Mouse (Mus musculus): Measurements from ENCODE around the gene Baz2b.
"Not testable (repeated sequence)": the region's sequence is repeated elsewhere in the genome, so short reads cannot be mapped to it uniquely, and the experiment has no call there.

Gene Baz2b

GRCm38 (mm10) chr2:60200667-60201066 is 9.0 kb downstream of the Baz2b start:
- DNase-seq (ENCODE audit: low read depth, low spot score), result no peak

GRCm38 (mm10) chr2:60200051-60200562 is 9.5 kb downstream of the Baz2b start:
- no peak for DNase-seq (ENCODE audit: low read depth, low spot score)

- DNase-seq (ENCODE audit: low read depth, low spot score), result no peak
Measured at GRCm38 (mm10) chr2:60196841-60197240, 12.8 kb downstream of the Baz2b start.

- no peak for DNase-seq (ENCODE audit: low read depth, low spot score)
Measured at GRCm38 (mm10) chr2:60181696-60182095, 27.9 kb downstream of the Baz2b start.

- DNase-seq (ENCODE audit: low read depth, low spot score), result no peak
Measured at GRCm38 (mm10) chr2:60177490-60177889, 32.1 kb downstream of the Baz2b start.

- DNase-seq (ENCODE audit: low read depth, low spot score), result no peak
Measured at GRCm38 (mm10) chr2:60176087-60176486, 33.6 kb downstream of the Baz2b start.

- DNase-seq (ENCODE audit: low read depth, low spot score), result no peak
Measured at GRCm38 (mm10) chr2:60175078-60175477, 34.6 kb downstream of the Baz2b start.

- DNase-seq (ENCODE audit: low read depth, low spot score), result no peak
Measured at GRCm38 (mm10) chr2:60173595-60173994, 36.0 kb downstream of the Baz2b start.

- no peak for DNase-seq (ENCODE audit: low read depth, low spot score)
Measured at GRCm38 (mm10) chr2:60173190-60173589, 36.4 kb downstream of the Baz2b start.

- DNase-seq (ENCODE audit: low read depth, low spot score), result no peak
Measured at GRCm38 (mm10) chr2:60172531-60172914, 37.1 kb downstream of the Baz2b start.

- DNase-seq (ENCODE audit: low read depth, low spot score), result no peak
Measured at GRCm38 (mm10) chr2:60171786-60172530, 37.7 kb downstream of the Baz2b start.

GRCm38 (mm10) chr2:60166878-60167277 is 42.8 kb downstream of the Baz2b start:
- no peak for DNase-seq (ENCODE audit: low read depth, low spot score)

- DNase-seq (ENCODE audit: low read depth, low spot score), result no peak
Measured at GRCm38 (mm10) chr2:60165679-60166078, 44.0 kb downstream of the Baz2b start.

- no peak for DNase-seq (ENCODE audit: low read depth, low spot score)
Measured at GRCm38 (mm10) chr2:60163744-60164143, 45.9 kb downstream of the Baz2b start.

GRCm38 (mm10) chr2:60152481-60152880 is 57.2 kb downstream of the Baz2b start:
- no peak for DNase-seq (ENCODE audit: low read depth, low spot score)

- DNase-seq (ENCODE audit: low read depth, low spot score), result no peak
Measured at GRCm38 (mm10) chr2:60148651-60149050, 61.0 kb downstream of the Baz2b start.

- DNase-seq (ENCODE audit: low read depth, low spot score), result no peak
Measured at GRCm38 (mm10) chr2:60147428-60147827, 62.2 kb downstream of the Baz2b start.

GRCm38 (mm10) chr2:60145742-60146141 is 63.9 kb downstream of the Baz2b start:
- DNase-seq (ENCODE audit: low read depth, low spot score), result no peak

GRCm38 (mm10) chr2:60143383-60143782 is 66.3 kb downstream of the Baz2b start:
- DNase-seq (ENCODE audit: low read depth, low spot score), result no peak

- no peak for DNase-seq (ENCODE audit: low read depth, low spot score)
Measured at GRCm38 (mm10) chr2:60142281-60142680, 67.4 kb downstream of the Baz2b start.

- no peak for DNase-seq (ENCODE audit: low read depth, low spot score)
Measured at GRCm38 (mm10) chr2:60138751-60139162, 70.9 kb downstream of the Baz2b start.

- no peak for DNase-seq (ENCODE audit: low read depth, low spot score)
Measured at GRCm38 (mm10) chr2:60135796-60136195, 73.8 kb downstream of the Baz2b start.

- not testable (repeated sequence) for DNase-seq (ENCODE audit: low read depth, low spot score)
Measured at GRCm38 (mm10) chr2:60134958-60135357, 74.7 kb downstream of the Baz2b start.

- no peak for DNase-seq (ENCODE audit: low read depth, low spot score)
Measured at GRCm38 (mm10) chr2:60133072-60133471, 76.6 kb downstream of the Baz2b start.

Data from retina, postnatal 7 days (tissue).